Mouse (Mus musculus) G1E (cell line): ENCODE results near the gene Kdelr2.

ENCODE experiments used
- CTCF ChIP-seq: IDR thresholded peaks from 2 replicates; pipeline ENCODE4 v1.5.1; 2012; ENCODE audit warnings: low read depth, low read length, inconsistent platforms, mixed read lengths
- TAL1 ChIP-seq: conservative IDR thresholded peaks from 2 replicates; pipeline ENCODE4 v1.6.1; 2012; ENCODE audit warnings: low read depth, low read length, inconsistent platforms, mixed read lengths

GRCm38 (mm10) chr5:143363678-143364615 lies 39.7 kb upstream of the Kdelr2 start:
- TF ChIP-seq CTCF (no peak), TAL1 (no peak)
